Comparison of ENCODE assay signal across 25 mouse cellular contexts in genomic region chr2:34010166-34010565, GRCm38 (mm10).
"Had no signal": no experiment of that assay in that cellular context is flagged by ENCODE, and none has a peak within 500 bp of the region (broad histone marks: within the 10 kb centered on the region; RNA-seq: fewer than 3 reads in every experiment).

No protein-coding gene starts in this region.

- H3K9me3 ChIP-seq: limb, embryonic 10.5 days; limb, embryonic 12.5 days; limb, embryonic 13.5 days; limb, embryonic 15.5 days; liver, embryonic 12.5 days; liver, embryonic 13.5 days; liver, embryonic 15.5 days; lung, embryonic 15.5 days; midbrain, embryonic 10.5 days; midbrain, embryonic 12.5 days; midbrain, embryonic 13.5 days; midbrain, embryonic 15.5 days had no signal

- DNase-seq: left cerebral cortex, postnatal 4 days; liver; liver, embryonic 13.5 days; liver, postnatal 0 days; lung, adult 18-20 months; lung, embryonic 14.5 days; lung, postnatal 10 days; lung, postnatal 14 days; lung, postnatal 36 days; midbrain, embryonic 14.5 days had no signal

- H3K36me3 ChIP-seq: limb, embryonic 10.5 days; limb, embryonic 12.5 days; limb, embryonic 13.5 days; limb, embryonic 15.5 days; liver, embryonic 12.5 days; liver, embryonic 13.5 days; liver, embryonic 15.5 days; lung, embryonic 15.5 days; midbrain, embryonic 10.5 days; midbrain, embryonic 12.5 days; midbrain, embryonic 13.5 days; midbrain, embryonic 15.5 days had no signal

- H3K4me3 ChIP-seq: limb, embryonic 10.5 days; limb, embryonic 12.5 days; limb, embryonic 13.5 days; limb, embryonic 15.5 days; liver, embryonic 12.5 days; liver, embryonic 13.5 days; liver, embryonic 15.5 days; lung, embryonic 15.5 days; megakaryocyte, embryonic 14.5 days; midbrain, embryonic 10.5 days; midbrain, embryonic 12.5 days; midbrain, embryonic 13.5 days; midbrain, embryonic 15.5 days; myocyte had no signal

- H3K27ac ChIP-seq: limb, embryonic 10.5 days; limb, embryonic 12.5 days; limb, embryonic 13.5 days; limb, embryonic 15.5 days; liver, embryonic 12.5 days; liver, embryonic 13.5 days; liver, embryonic 14.5 days; liver, embryonic 15.5 days; lung, embryonic 15.5 days; macrophage; midbrain, embryonic 10.5 days; midbrain, embryonic 12.5 days; midbrain, embryonic 13.5 days; midbrain, embryonic 15.5 days had no signal

- H3K27me3 ChIP-seq: limb, embryonic 12.5 days; limb, embryonic 13.5 days; limb, embryonic 15.5 days; liver, embryonic 12.5 days; liver, embryonic 13.5 days; liver, embryonic 15.5 days; lung, embryonic 15.5 days; midbrain, embryonic 12.5 days; midbrain, embryonic 13.5 days; midbrain, embryonic 15.5 days had no signal

- H3K4me1 ChIP-seq: liver, embryonic 12.5 days; liver, embryonic 13.5 days; liver, embryonic 15.5 days had no signal
